Mouse (Mus musculus): Measurements from ENCODE around the gene Spint2.

DNA sequence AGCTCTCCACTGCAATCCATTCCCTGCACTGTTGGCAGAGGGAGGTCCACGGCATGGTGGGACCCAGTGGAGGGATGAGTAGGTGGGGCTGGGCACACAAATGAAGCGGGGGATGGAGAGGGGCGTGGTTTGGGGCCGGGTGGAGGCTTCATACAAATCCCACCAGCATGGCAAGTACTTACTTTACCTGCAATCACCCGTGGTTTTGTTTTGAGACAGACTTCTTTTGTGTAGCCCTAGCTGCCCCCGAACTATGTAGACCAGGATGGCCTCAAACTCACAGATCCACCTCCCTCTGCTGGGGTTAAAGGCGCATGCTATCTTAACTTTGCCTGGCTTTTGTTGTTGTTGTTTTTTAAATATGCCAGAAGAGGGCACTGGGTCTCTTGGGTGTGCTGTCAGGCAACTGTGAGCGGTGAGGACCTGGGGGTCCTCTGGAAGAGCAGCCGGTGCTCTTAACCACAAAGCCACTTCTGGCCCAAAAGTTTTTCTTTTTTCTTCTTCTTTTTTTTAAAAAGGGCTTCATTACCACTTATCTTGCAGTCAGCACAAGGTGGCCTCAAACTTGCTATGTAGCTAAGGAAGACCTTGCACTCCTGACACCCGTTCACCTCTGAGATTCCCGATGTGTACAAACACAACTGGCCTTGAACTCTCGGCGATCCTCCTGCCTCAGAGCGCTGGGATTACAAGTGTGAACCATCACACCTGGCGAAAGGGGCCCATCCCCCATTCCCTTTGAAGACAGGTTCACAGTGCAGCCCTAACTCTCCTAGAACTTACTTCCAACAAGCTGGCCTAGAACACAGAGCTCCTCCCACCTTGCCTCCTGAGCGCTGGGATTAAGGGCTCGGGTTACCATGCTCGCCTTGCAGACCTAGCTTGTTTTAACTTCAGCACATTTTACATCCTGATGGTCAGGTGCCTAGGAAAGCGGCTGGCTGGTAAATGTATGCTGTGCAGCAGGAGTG lies 37.9 kb upstream of the Spint2 start:
- TF ChIP-seq CTCF (IDR thresholded peaks at IDR 0.05; ENCODE audit: extremely low read depth, insufficient read depth, insufficient read length, insufficient replicate concordance) (no peak), POLR2A (IDR thresholded peaks at IDR 0.05; ENCODE audit: low read depth, low read length) (no peak)
